In the genomic region with DNA sequence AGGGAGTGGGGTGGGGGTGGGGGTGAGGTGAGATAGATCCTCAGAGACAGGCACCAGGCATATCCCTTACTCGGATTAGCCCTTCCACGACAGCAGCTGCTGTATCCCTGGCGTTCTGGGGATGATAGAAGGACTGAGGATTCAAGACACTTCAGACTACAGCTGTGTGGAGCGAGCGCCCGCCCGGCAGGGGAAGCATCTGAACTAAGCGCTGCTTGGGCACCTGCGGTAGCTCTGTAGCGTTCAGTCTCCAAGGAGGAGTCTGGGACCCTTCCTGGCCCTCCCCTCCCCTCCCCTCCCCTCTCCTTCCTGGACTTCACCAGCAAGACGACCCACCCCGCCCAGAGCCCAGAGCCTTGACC, we compare ENCODE assay signal across 8 mouse cellular contexts. TPM values are rescaled to one million over a fixed set of nuclear protein-coding genes. Genes with fewer than 3 reads are reported as not detected.
DNase-seq lines count a peak whose midpoint lies in the region; ATAC-seq and TF ChIP-seq lines count a peak whose summit lies in the region.

No protein-coding gene starts in this region.

- peak overlapping the region; percentile 91 for H3K4me2 ChIP-seq in hindbrain, embryonic 14.5 days (replicated peaks)
- peak overlapping the region; percentile 100 for H3K4me2 ChIP-seq in midbrain, embryonic 16.5 days (ENCODE audit: low read length)

- WGBS in hindbrain, embryonic 14.5 days, result 0% methylated on average over 12 of the region's 12 CpGs
- WGBS in midbrain, embryonic 16.5 days, result 1% methylated on average over 12 of the region's 12 CpGs

- no peaks in the 10 kb centered on the region; the same call in 1 of the 2 replicates for H3K4me1 ChIP-seq in brown adipose tissue, adult 24 weeks (ENCODE audit: control insufficient read depth, insufficient read depth, insufficient read length, low read length)
- peaks cover 17% of the 10 kb centered on the region; the same call in 1 of the 2 replicates for H3K4me1 ChIP-seq in hindbrain, embryonic 14.5 days (replicated peaks; ENCODE audit: control insufficient read depth, insufficient read depth, low read length)
- H3K4me1 ChIP-seq in midbrain, embryonic 16.5 days (ENCODE audit: control insufficient read depth, insufficient read depth, low read length), result peaks cover 16% of the 10 kb centered on the region

- peak overlapping the region; percentile 53 for H3K9ac ChIP-seq in hindbrain, embryonic 14.5 days
- peak overlapping the region; percentile 74 for H3K9ac ChIP-seq in midbrain, embryonic 16.5 days (ENCODE audit: low read depth, low read length)

- TF ChIP-seq CTCF in layer of hippocampus, adult 2 months (conservative IDR thresholded peaks at IDR 0.05), result no peak

- no peaks in the 10 kb centered on the region for H3K36me3 ChIP-seq in hindbrain, embryonic 14.5 days (replicated peaks; ENCODE audit: control insufficient read depth, insufficient read depth)
- H3K36me3 ChIP-seq in midbrain, embryonic 16.5 days (ENCODE audit: control insufficient read depth, insufficient read depth, low read length), result no peaks in the 10 kb centered on the region

- H3K27ac ChIP-seq in layer of hippocampus, adult 2 months, result peak overlapping the region; percentile 85
- H3K27ac ChIP-seq in brown adipose tissue, adult 24 weeks (replicated peaks; ENCODE audit: low read depth, low read length), result no peak overlapping the region
- H3K27ac ChIP-seq in hindbrain, embryonic 14.5 days, result no peak overlapping the region
- no peak overlapping the region; the same call in 1 of the 2 replicates for H3K27ac ChIP-seq in midbrain, embryonic 16.5 days (ENCODE audit: low read length)

- no peaks in the 10 kb centered on the region; the same call in 1 of the 2 replicates for H3K27me3 ChIP-seq in hindbrain, embryonic 14.5 days (ENCODE audit: control insufficient read depth, insufficient read depth, low read length)
- H3K27me3 ChIP-seq in midbrain, embryonic 16.5 days (ENCODE audit: control insufficient read depth, insufficient read depth, low read depth, low read length), result no peaks in the 10 kb centered on the region

- ATAC-seq in hindbrain, embryonic 14.5 days (ENCODE audit: low FRiP score), result peak; percentile 39
- peak; percentile 79 for ATAC-seq in midbrain, embryonic 16.5 days
- ATAC-seq in erythroblast, adult 5-6 weeks (replicated peaks; ENCODE audit: low FRiP score, poor library complexity, severe bottlenecking), result no peak

- no peak for DNase-seq in layer of hippocampus, adult 2 months (ENCODE audit: low spot score in 2 of 2)
- DNase-seq in layer of hippocampus, postnatal 25 days (ENCODE audit: extremely low spot score in 1 of 2, low spot score in 1 of 2), result no peak
- DNase-seq in hindbrain, embryonic 14.5 days (ENCODE audit: low spot score), result peak; percentile 47
- no peak for DNase-seq in cerebellum, adult 8-10 months
- DNase-seq in urinary bladder, postnatal 36 days (ENCODE audit: low spot score in 2 of 2), result no peak

- peak overlapping the region; percentile 57 for H3K4me3 ChIP-seq in layer of hippocampus, adult 2 months
- peak overlapping the region; percentile 53 for H3K4me3 ChIP-seq in brown adipose tissue, adult 24 weeks (ENCODE audit: insufficient read depth, low read depth, low read length)
- H3K4me3 ChIP-seq in hindbrain, embryonic 14.5 days (replicated peaks; ENCODE audit: low read length), result peak overlapping the region; percentile 40
- peak overlapping the region; percentile 54 for H3K4me3 ChIP-seq in midbrain, embryonic 16.5 days (ENCODE audit: low read depth, low read length)

- no peaks in the 10 kb centered on the region for H3K9me3 ChIP-seq in hindbrain, embryonic 14.5 days (ENCODE audit: control insufficient read depth, low read length)
- H3K9me3 ChIP-seq in midbrain, embryonic 16.5 days (replicated peaks; ENCODE audit: control insufficient read depth, low read length, poor library complexity, severe bottlenecking), result no peaks in the 10 kb centered on the region

RNA-seq across cellular contexts. Expression of a gene that starts 54.6 kb away (rescaled TPM):
- total RNA-seq in layer of hippocampus, adult 2 months (2021), result 100 to 1,000 TPM; 216 to 231 TPM
- 100 to 1,000 TPM; 198 to 206 TPM for total RNA-seq in layer of hippocampus, postnatal 25 days (2021)
- not detected in 2 replicates for polyA plus RNA-seq in brown adipose tissue, adult 24 weeks (2012; ENCODE audit: insufficient read depth, insufficient read length, missing spikeins)
- 1.5 and 2.3 TPM in 2 replicates for polyA plus RNA-seq in hindbrain, embryonic 14.5 days (2014; fragmentation: Nextera tagmentation; extraction: Ambion mirVana)
- 7.8 and 8.8 TPM in 2 replicates for polyA plus RNA-seq in midbrain, embryonic 16.5 days (2015; fragmentation: Nextera tagmentation; extraction: Ambion mirVana)
- not detected in 2 replicates for total RNA-seq in erythroblast, adult 5-6 weeks (2015; ENCODE audit: low replicate concordance)
- total RNA-seq in erythroblast, adult 5-6 weeks (2017; ENCODE audit: low replicate concordance), result 0.09 TPM in 1 of 2 replicates, not detected in the other

Comparison
In these comparisons a context has a peak if more than half of its experiments do, and no peak if none do; other contexts are left out.
1. RNA of a gene that starts 54.6 kb away (total RNA-seq): 216 to 231 TPM in layer of hippocampus, adult 2 months and 198 to 206 TPM in layer of hippocampus, postnatal 25 days; 0.09 TPM in erythroblast, adult 5-6 weeks; every median in the first group is over 100 times any median in the second.
2. Peak in every context shown above with its lines, with median percentiles within 50 percentile points of each other: H3K4me3 ChIP-seq.